Mouse (Mus musculus): ENCODE results near the gene Zfp750. TPM values are rescaled to one million over a fixed set of nuclear protein-coding genes. Genes with fewer than 3 reads are reported as not detected.

The Zfp750 gene
- 0.23 and 0.29 TPM in 2 replicates for polyA plus RNA-seq (2015; fragmentation: Nextera tagmentation; extraction: Ambion mirVana)

DNA sequence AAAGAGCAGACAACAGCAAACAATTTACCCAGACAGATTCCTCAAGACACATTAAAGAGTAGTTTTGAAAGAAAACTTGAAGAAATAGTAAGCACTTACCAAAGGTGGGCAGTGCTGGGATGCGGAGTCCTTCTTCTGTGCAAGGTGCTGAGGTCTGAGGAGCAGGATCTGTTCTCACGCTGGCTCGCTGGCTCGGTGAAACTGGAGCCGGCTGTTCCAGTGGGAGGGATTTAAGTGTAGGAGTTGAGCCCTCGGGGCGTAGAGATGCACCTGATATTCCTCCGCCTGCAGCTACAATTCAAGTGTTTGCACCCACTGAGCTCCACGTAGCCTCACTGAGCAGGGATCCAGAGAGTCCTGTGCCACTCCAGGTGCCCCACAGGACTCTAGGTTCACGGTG is at the start of gene Zfp750:
Gene Zfp750 (minus strand): TSS at position 203 of the 400 bp plus-strand sequence.

Other genes starting within 250 kb of the Zfp750 start
- gene Wdr45b, start 164.9 kb downstream of the Zfp750 start, polyA plus RNA-seq (2015; fragmentation: Nextera tagmentation; extraction: Ambion mirVana) = 77.1 and 83.8 TPM in 2 replicates
- 18.7 and 20.6 TPM in 2 replicates for gene Rab40b, start 131.1 kb downstream of the Zfp750 start, polyA plus RNA-seq (2015; fragmentation: Nextera tagmentation; extraction: Ambion mirVana)
- gene Fn3krp, start 97.9 kb downstream of the Zfp750 start, polyA plus RNA-seq (2015; fragmentation: Nextera tagmentation; extraction: Ambion mirVana) = 9.6 and 9.7 TPM in 2 replicates
- gene Fn3k, start 84.4 kb downstream of the Zfp750 start, polyA plus RNA-seq (2015; fragmentation: Nextera tagmentation; extraction: Ambion mirVana) = 8.4 and 10.3 TPM in 2 replicates
- 51.1 and 51.7 TPM in 2 replicates for gene Tbcd, start 67.4 kb downstream of the Zfp750 start, polyA plus RNA-seq (2015; fragmentation: Nextera tagmentation; extraction: Ambion mirVana)
- gene B3gntl1, start 153.8 kb upstream of the Zfp750 start, polyA plus RNA-seq (2015; fragmentation: Nextera tagmentation; extraction: Ambion mirVana) = 5.6 TPM in 2 replicates
- 30.6 and 32.0 TPM in 2 replicates for gene Metrnl, start 182.2 kb upstream of the Zfp750 start, polyA plus RNA-seq (2015; fragmentation: Nextera tagmentation; extraction: Ambion mirVana)

Data from neural tube, postnatal 0 days (tissue).